Mouse (Mus musculus): ENCODE data around the gene Trio.

- no peak for TF ChIP-seq CTCF (IDR thresholded peaks at IDR 0.05; ENCODE audit: low read depth, low read length)
- no peak for TF ChIP-seq POLR2AphosphoS5 (IDR thresholded peaks at IDR 0.05; ENCODE audit: insufficient replicate concordance, low read depth, low read length)
- TF ChIP-seq GATA1 (IDR thresholded peaks at IDR 0.05; ENCODE audit: borderline replicate concordance, low read length), result no peak
- TF ChIP-seq TAL1 (conservative IDR thresholded peaks at IDR 0.05; ENCODE audit: low read depth, low read length), result no peak
Observed at GRCm38 (mm10) chr15:28070221-28070620, 44.6 kb upstream of the Trio start.

Data from G1E (cell line).